Mouse (Mus musculus) forebrain, embryonic 11.5 days (tissue): ENCODE measurements around the gene Cdh15. TPM values are rescaled to one million over a fixed set of nuclear protein-coding genes. Genes with fewer than 3 reads are reported as not detected.

Experiments used
- ATAC-seq: fragments of 200-750 bp; cut with Nextera tagmentation; replicated peaks from 2 replicates; pipeline ENCODE4 v1.8.0; 2017; ENCODE audit warnings: moderate TSS enrichment; ENCODE audit not compliant: low FRiP score
- DNase-seq: peaks from one replicate; pipeline ENCODE4 v3.0.0-alpha.2; 2017; ENCODE audit warnings: low spot score
- H3K27ac ChIP-seq: fragments of 300-500 bp; sonication (generic); 2 replicates; pipeline ENCODE4 v1.5.1; 2014; ENCODE audit warnings: low read depth, low read length
- H3K27me3 ChIP-seq: fragments of 300-500 bp; sonication (generic); 2 replicates; pipeline ENCODE4 v1.6.1; 2014; ENCODE audit warnings: mild to moderate bottlenecking, low read length, mixed read lengths; ENCODE audit not compliant: control insufficient read depth, insufficient read depth
- H3K36me3 ChIP-seq: fragments of 300-500 bp; sonication (generic); 2 replicates; pipeline ENCODE4 v1.6.1; 2014; ENCODE audit warnings: mild to moderate bottlenecking, low read length, moderate library complexity, mixed read lengths; ENCODE audit not compliant: control insufficient read depth, insufficient read depth
- H3K4me1 ChIP-seq: fragments of 300-500 bp; sonication (generic); replicated peaks from 2 replicates; pipeline ENCODE4 v1.6.1; 2014; ENCODE audit warnings: low read length, mixed read lengths; ENCODE audit not compliant: control insufficient read depth, insufficient read depth
- H3K4me2 ChIP-seq: fragments of 300-500 bp; sonication (generic); 2 replicates; pipeline ENCODE4 v1.6.1; 2014; ENCODE audit warnings: low read depth, mild to moderate bottlenecking, low read length, moderate library complexity, mixed read lengths; ENCODE audit not compliant: severe bottlenecking
- H3K4me3 ChIP-seq: fragments of 300-500 bp; sonication (generic); 2 replicates; pipeline ENCODE4 v1.5.1; 2014; ENCODE audit warnings: low read depth, low read length
- H3K9ac ChIP-seq: fragments of 300-500 bp; sonication (generic); 2 replicates; pipeline ENCODE4 v1.6.1; 2014; ENCODE audit warnings: low read length
- H3K9me3 ChIP-seq: fragments of 300-500 bp; sonication (generic); 2 replicates; pipeline ENCODE4 v1.6.1; 2016; ENCODE audit warnings: low read length, mixed read lengths; ENCODE audit not compliant: control insufficient read depth
- WGBS: fragments of 180-500 bp; shearing (Covaris S2); extraction: QIAGEN DNeasy Blood & Tissue Kit; methylation state at CpG from one replicate; pipeline ENCODE4 v1.1.7; 2014; 5-methylcytosine and 5-hydroxymethylcytosine counted together
- polyA plus RNA-seq: library from polyadenylated mRNA; unstranded; fragments of >200 nt; fragmentation: Nextera tagmentation; extraction: Ambion mirVana; gene quantifications from 2 replicates; pipeline ENCODE4 v1.2.1, GENCODE M21; 2014

Gene Cdh15
- polyA plus RNA-seq, 1 experiment from 2014 or later, result 0.56 TPM

DNA sequence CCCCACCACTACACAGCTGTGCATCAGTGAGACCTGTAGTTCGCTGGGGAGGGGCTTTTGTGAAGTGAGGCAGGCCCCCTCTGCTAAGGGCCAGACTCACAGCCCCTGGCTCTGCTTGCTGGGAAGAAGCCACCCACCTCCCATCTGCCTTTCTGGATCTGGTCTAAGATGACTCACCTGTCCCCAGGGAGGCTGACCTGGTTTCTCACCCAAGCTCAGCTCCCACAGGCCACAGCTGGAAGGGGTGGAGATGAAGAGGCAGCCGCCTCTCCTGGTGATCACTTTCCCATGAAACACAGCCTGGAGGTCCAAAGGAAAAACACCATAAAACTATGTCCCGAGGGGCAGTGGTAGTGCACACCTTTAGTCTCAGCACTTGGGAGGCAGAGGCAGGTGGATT is 18.4 kb upstream of the Cdh15 start:
- 81% methylated on average over 3 of the region's 3 CpGs for WGBS
- Histone ChIP-seq H3K9me3 (no peaks in the 10 kb centered on the region), H3K4me2 (no peak overlapping the region), H3K27ac (no peak overlapping the region), H3K27me3 (no peaks in the 10 kb centered on the region; the same call in 1 of the 2 replicates), H3K9ac (no peak overlapping the region), H3K4me3 (no peak overlapping the region), H3K36me3 (no peaks in the 10 kb centered on the region), H3K4me1 (no peaks in the 10 kb centered on the region; the same call in 1 of the 2 replicates)
- no peak for DNase-seq
- ATAC-seq, result no peak

DNA sequence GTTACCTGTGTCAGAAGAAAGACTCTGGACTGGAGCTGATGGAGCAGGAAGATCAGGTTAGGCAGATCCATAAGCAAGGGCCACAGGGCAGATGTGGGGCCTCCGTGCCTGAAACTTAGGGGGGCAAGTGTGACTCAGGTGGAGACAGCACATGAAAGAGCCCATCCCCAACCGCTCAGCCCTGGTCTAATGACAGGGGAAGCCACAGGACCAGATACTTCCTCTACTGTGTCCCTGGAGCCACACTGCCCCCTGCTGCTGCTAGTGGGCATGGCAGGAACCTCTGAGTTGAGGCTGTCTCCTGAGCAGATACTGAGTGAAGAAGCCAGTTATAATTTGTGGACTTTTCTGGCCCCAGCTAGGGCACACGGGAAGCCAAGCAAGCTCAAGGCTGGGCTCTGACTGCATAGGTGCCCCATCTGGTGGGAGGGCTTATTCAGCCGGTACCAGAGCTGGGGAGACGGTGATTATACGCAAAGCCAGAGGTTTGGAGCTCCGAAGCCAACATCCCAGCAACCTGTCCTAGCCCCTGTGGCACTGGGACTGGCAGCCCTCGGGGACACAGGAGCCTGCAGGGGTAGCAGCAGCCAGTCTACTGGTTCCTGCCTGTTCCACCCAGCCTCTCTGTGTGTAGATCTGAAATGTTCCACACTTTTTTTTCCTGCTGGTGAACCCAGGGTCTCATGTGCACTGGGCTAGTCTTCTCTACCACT is 17.3 kb upstream of the Cdh15 start:
- no peak overlapping the region for H3K4me3 ChIP-seq
- no peaks in the 10 kb centered on the region for H3K9me3 ChIP-seq
- H3K36me3 ChIP-seq, result no peaks in the 10 kb centered on the region
- no peaks in the 10 kb centered on the region; the same call in 1 of the 2 replicates for H3K27me3 ChIP-seq
- no peak overlapping the region for H3K4me2 ChIP-seq
- peak; percentile 86 for ATAC-seq
- no peak overlapping the region for H3K27ac ChIP-seq
- peak overlapping the region; percentile 32 for H3K9ac ChIP-seq
- WGBS, result 39% methylated on average over 8 of the region's 8 CpGs
- H3K4me1 ChIP-seq, result no peaks in the 10 kb centered on the region; the same call in 1 of the 2 replicates
- DNase-seq, result peak; percentile 93

DNA sequence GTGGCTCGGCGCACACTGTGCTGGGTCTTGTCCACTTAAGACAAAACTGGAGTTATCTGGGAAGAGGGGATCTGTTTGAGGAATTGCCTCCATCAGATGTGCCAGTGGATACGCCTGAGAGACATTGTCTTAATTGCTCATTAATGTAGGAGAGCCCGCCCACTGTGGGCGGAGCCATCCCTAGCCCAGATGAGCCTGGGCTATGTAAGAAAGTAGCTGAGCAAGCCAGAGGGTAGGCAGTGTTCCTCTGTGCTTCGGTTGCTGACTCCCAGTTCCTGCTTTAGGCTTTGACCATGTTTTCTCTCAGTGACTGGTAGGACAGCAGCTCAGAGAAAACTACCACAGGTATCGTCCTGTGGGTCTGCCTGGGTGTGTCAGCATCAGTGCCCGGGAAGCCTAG is 13.3 kb upstream of the Cdh15 start:
- Histone ChIP-seq H3K9me3 (no peaks in the 10 kb centered on the region), H3K4me1 (no peaks in the 10 kb centered on the region), H3K9ac (no peak overlapping the region), H3K36me3 (no peaks in the 10 kb centered on the region), H3K4me3 (no peak overlapping the region), H3K4me2 (no peak overlapping the region), H3K27ac (no peak overlapping the region), H3K27me3 (no peaks in the 10 kb centered on the region; the same call in 1 of the 2 replicates)
- no peak for DNase-seq
- no peak for ATAC-seq
- WGBS, result 91% methylated on average over 8 of the region's 8 CpGs

DNA sequence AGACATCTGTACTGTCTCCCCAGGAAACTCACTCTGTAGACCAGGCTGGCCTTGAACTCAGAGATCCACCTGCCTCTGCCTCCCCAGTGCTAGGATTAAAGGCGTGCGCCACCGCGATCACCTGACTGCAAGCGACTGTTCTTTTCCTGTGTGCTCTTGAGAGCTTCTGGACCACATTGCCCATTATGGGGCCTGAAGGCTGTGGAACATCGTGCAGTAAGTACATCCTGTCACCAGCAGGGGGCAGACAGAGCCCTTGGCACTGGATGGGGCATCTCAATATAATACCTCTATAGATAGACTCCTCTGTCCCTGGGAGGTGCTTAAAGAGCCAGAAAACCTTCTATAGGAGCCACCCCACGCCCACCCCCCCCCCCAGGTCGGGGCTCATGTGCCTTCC is 12.8 kb upstream of the Cdh15 start:
- H3K4me3 ChIP-seq, result no peak overlapping the region
- 32% methylated on average over 8 of the region's 8 CpGs for WGBS
- no peaks in the 10 kb centered on the region for H3K36me3 ChIP-seq
- no peak overlapping the region for H3K4me2 ChIP-seq
- H3K9me3 ChIP-seq, result no peaks in the 10 kb centered on the region
- H3K27me3 ChIP-seq, result no peaks in the 10 kb centered on the region; the same call in 1 of the 2 replicates
- no peak overlapping the region for H3K27ac ChIP-seq
- ATAC-seq (0 out of 2 replicates have a peak, but pooled peaks have one; percentile 27), DNase-seq (peak; percentile 83)
- H3K9ac ChIP-seq, result no peak overlapping the region
- no peaks in the 10 kb centered on the region for H3K4me1 ChIP-seq

DNA sequence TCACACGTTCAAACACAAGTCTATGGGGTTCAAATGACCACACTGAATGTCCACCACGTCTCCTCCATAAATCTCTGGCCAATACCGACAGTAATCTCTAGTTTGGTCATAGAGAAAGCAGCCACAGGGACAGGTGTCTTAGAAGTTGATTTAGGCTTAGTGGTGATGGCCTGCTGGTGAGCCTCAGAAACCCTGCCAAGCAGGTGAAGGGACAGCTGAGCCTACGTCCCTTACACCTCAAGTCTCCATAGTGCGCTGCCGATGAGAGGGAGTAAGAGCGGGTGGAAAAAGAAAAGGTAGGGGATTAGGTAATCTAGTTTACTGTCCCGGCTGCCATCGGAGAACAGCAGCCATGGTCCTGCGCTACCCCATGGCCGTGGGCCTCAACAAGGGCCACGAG is 11.6 kb upstream of the Cdh15 start:
- H3K4me1 ChIP-seq, result no peaks in the 10 kb centered on the region
- H3K9ac ChIP-seq, result no peak overlapping the region
- H3K27ac ChIP-seq, result no peak overlapping the region
- H3K9me3 ChIP-seq, result no peaks in the 10 kb centered on the region
- no peak for DNase-seq
- H3K36me3 ChIP-seq, result no peaks in the 10 kb centered on the region
- H3K27me3 ChIP-seq, result no peaks in the 10 kb centered on the region; the same call in 1 of the 2 replicates
- no peak overlapping the region for H3K4me3 ChIP-seq
- ATAC-seq, result no peak
- 91% methylated on average over 12 of the region's 12 CpGs for WGBS
- no peak overlapping the region for H3K4me2 ChIP-seq

DNA sequence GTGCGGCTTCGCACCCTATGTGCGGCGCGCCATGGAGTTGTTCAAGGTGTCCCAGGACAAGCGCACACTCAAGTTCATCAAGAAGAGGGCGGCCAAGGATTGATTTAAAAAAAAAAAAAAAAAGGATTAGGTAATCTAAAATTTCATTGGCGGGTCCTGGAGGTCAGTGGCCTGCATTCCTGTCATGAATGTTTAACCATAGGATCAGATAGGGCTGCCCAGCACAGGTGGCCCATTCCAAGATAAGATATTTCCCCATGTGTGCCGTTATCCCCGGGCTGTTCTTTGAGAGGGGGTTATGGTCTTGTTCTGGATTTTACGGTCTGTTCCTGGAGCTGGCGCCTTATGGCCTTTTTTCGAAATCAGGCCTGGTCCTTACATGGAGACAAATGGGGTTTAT is 11.1 kb upstream of the Cdh15 start:
- no peak overlapping the region for H3K4me3 ChIP-seq
- no peak overlapping the region for H3K4me2 ChIP-seq
- 93% methylated on average over 13 of the region's 13 CpGs for WGBS
- no peak for ATAC-seq
- H3K9me3 ChIP-seq, result no peaks in the 10 kb centered on the region
- H3K4me1 ChIP-seq, result no peaks in the 10 kb centered on the region
- no peak overlapping the region for H3K9ac ChIP-seq
- DNase-seq, result no peak
- no peaks in the 10 kb centered on the region; the same call in 1 of the 2 replicates for H3K27me3 ChIP-seq
- H3K27ac ChIP-seq, result no peak overlapping the region
- no peaks in the 10 kb centered on the region for H3K36me3 ChIP-seq

DNA sequence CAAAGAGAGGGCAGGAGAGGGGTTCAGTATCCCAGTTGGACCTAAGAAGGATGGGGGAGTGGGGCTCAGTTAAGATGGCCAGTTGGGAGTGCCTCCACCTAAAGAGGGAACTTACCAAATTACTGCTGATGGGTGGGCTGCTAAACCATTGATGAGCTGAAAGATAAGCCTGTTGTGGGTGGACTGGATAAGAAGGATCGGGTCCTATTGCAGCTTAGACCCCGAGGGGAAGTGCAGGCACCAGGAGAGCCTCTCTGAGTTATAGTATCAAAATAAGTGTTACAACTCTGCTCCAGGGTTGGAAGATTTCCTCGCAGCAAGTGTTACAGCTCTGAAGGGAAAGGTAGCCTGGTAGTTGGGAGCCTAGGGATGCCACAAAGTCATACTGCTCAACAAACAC is 3.6 kb upstream of the Cdh15 start:
- no peak for DNase-seq
- Histone ChIP-seq H3K4me3 (no peak overlapping the region), H3K27me3 (no peaks in the 10 kb centered on the region), H3K36me3 (no peaks in the 10 kb centered on the region), H3K4me1 (peaks cover 2% of the 10 kb centered on the region; the same call in 1 of the 2 replicates), H3K9ac (no peak overlapping the region), H3K9me3 (no peaks in the 10 kb centered on the region), H3K27ac (no peak overlapping the region), H3K4me2 (no peak overlapping the region)
- 60% methylated on average over 3 of the region's 3 CpGs for WGBS
- no peak for ATAC-seq

DNA sequence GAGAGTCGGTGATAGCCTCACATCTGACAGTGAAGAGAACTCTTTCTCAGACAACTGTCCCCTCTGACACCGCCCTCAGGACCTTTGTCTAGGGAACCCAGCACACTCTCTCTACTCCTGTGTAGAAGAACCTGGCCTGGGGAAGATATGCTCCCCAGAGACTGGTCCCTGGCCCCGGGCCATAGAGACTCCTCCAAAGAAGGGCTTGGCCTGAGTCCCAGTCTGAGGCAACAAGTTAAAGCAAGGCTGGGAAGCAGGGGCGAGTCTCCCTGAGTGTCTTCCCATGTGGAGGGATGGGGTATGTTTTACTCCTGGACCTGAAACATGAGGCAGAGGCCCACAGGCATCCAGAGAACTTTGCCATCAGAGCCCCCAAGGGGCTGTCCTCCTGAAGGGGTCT is 2.1 kb upstream of the Cdh15 start:
- no peak overlapping the region for H3K4me3 ChIP-seq
- no peak overlapping the region for H3K9ac ChIP-seq
- DNase-seq, result no peak
- H3K27me3 ChIP-seq, result no peaks in the 10 kb centered on the region
- no peak overlapping the region for H3K27ac ChIP-seq
- 86% methylated on average over 4 of the region's 4 CpGs for WGBS
- peaks cover 2% of the 10 kb centered on the region; the same call in 1 of the 2 replicates for H3K4me1 ChIP-seq
- H3K4me2 ChIP-seq, result no peak overlapping the region
- no peak for ATAC-seq
- H3K36me3 ChIP-seq, result no peaks in the 10 kb centered on the region
- H3K9me3 ChIP-seq, result no peaks in the 10 kb centered on the region
